Mouse (Mus musculus): ENCODE results near the gene Rnf180. TPM values are rescaled to one million over a fixed set of nuclear protein-coding genes. Genes with fewer than 3 reads are reported as not detected.
A peak's percentile ranks its signal among the peaks of the same experiment; 100 is the strongest.

Gene Rnf180
- polyA plus RNA-seq, 1 experiment, result 0.72 TPM

DNA sequence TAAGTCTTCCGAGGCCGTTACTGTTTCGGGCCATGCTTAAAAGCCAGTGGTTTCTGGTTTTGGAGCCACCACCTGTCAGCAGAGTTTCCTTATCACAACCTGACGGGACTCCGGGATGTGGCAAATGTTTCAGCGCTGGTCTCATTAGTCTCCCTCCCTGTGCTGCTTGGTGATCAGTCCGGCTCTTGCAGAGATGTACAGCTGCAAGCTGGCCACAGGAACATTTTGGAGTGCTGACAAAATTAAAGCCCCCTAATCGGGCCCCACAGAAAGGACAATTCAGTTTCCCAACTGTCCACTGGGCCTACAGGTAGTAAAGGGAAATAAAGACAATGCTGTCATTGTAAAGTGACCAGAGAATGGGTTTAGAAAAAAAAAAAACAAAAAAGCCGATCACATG is 44.4 kb downstream of the Rnf180 start:
- Histone ChIP-seq H3K4me1 (ENCODE audit: control insufficient read depth, insufficient read depth, low read length) (no peaks in the 10 kb centered on the region), H3K36me3 (ENCODE audit: control insufficient read depth, insufficient read depth, low read length) (no peaks in the 10 kb centered on the region), H3K27me3 (replicated peaks; ENCODE audit: control insufficient read depth, insufficient read depth, low read length) (no peaks in the 10 kb centered on the region), H3K4me3 (ENCODE audit: insufficient read depth, low read depth, low read length) (no peak overlapping the region), H3K27ac (ENCODE audit: insufficient read depth, low read depth, low read length) (no peak overlapping the region)
- TF ChIP-seq POLR2A (IDR thresholded peaks at IDR 0.05; ENCODE audit: low read depth, low read length) (no peak), CTCF (conservative IDR thresholded peaks at IDR 0.05; ENCODE audit: insufficient read depth, insufficient read length, low read depth, low read length) (no peak)
- 85% methylated on average over 9 of the region's 9 CpGs for WGBS
- no peak for DNase-seq

DNA sequence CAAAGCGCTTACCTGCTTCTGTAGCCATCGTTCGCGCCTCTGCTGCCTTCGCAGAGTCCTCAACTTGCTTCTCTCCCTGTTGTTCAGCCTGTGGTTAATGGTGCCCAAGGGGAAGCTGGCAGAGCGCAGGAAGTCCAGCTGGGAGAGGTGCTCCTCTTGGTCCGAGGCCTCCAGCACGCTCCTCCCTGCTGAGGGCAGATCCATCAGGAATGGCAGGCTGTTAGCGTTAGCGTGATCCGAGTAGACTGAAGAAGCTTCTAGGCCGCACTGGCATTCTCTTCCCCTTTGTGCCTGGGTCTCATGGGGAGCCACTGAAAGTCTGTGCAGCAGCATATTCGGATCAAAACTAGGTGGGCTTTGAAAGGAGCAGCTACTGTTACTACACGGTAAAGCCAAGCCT is 45.0 kb downstream of the Rnf180 start:
- no peak for TF ChIP-seq CTCF (conservative IDR thresholded peaks at IDR 0.05; ENCODE audit: insufficient read depth, insufficient read length, low read depth, low read length)
- no peak for TF ChIP-seq POLR2A (IDR thresholded peaks at IDR 0.05; ENCODE audit: low read depth, low read length)
- WGBS, result 91% methylated on average over 14 of the region's 14 CpGs
- Histone ChIP-seq H3K36me3 (ENCODE audit: control insufficient read depth, insufficient read depth, low read length) (no peaks in the 10 kb centered on the region), H3K4me3 (ENCODE audit: insufficient read depth, low read depth, low read length) (no peak overlapping the region), H3K4me1 (ENCODE audit: control insufficient read depth, insufficient read depth, low read length) (no peaks in the 10 kb centered on the region), H3K27ac (ENCODE audit: insufficient read depth, low read depth, low read length) (no peak overlapping the region), H3K27me3 (replicated peaks; ENCODE audit: control insufficient read depth, insufficient read depth, low read length) (no peaks in the 10 kb centered on the region)
- DNase-seq, result no peak

GRCm38 (mm10) chr13:105247691-105248090 is 46.9 kb downstream of the Rnf180 start:
- TF ChIP-seq POLR2A (IDR thresholded peaks at IDR 0.05; ENCODE audit: low read depth, low read length) (no peak), CTCF (conservative IDR thresholded peaks at IDR 0.05; ENCODE audit: insufficient read depth, insufficient read length, low read depth, low read length) (no peak)
- no peaks in the 10 kb centered on the region for H3K27me3 ChIP-seq (replicated peaks; ENCODE audit: control insufficient read depth, insufficient read depth, low read length)
- DNase-seq, result no peak
- H3K4me1 ChIP-seq (ENCODE audit: control insufficient read depth, insufficient read depth, low read length), result no peaks in the 10 kb centered on the region
- WGBS, result 93% methylated on average over 6 of the region's 6 CpGs
- H3K4me3 ChIP-seq (ENCODE audit: insufficient read depth, low read depth, low read length), result no peak overlapping the region
- H3K27ac ChIP-seq (ENCODE audit: insufficient read depth, low read depth, low read length), result no peak overlapping the region
- no peaks in the 10 kb centered on the region for H3K36me3 ChIP-seq (ENCODE audit: control insufficient read depth, insufficient read depth, low read length)

DNA sequence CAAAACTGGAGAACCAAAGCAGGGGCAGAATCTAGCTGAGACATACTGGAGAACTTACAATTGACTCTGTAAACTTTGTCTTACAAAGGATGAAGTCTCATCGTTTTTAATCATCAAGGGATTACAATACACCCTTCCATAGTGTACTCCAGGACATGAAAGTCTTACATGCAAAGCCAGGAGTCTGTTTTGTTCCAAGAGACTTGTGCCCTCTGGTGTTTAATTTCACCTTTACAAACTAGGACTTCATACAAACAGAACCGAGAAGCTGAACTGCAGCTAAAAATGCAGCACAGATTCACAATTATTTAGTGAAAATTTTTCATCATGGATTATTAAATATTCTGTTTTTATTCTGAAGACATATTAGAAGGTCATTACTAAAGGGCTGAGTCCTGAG is 53.8 kb downstream of the Rnf180 start:
- no peak overlapping the region for H3K27ac ChIP-seq (ENCODE audit: insufficient read depth, low read depth, low read length)
- H3K36me3 ChIP-seq (ENCODE audit: control insufficient read depth, insufficient read depth, low read length), result no peaks in the 10 kb centered on the region
- TF ChIP-seq CTCF (conservative IDR thresholded peaks at IDR 0.05; ENCODE audit: insufficient read depth, insufficient read length, low read depth, low read length) (no peak), POLR2A (IDR thresholded peaks at IDR 0.05; ENCODE audit: low read depth, low read length) (no peak)
- WGBS, result 46% methylated on average over 2 of the region's 2 CpGs
- H3K4me3 ChIP-seq (ENCODE audit: insufficient read depth, low read depth, low read length), result no peak overlapping the region
- no peaks in the 10 kb centered on the region for H3K27me3 ChIP-seq (replicated peaks; ENCODE audit: control insufficient read depth, insufficient read depth, low read length)
- H3K4me1 ChIP-seq (ENCODE audit: control insufficient read depth, insufficient read depth, low read length), result no peaks in the 10 kb centered on the region
- no peak for DNase-seq

GRCm38 (mm10) chr13:105227126-105227525 is 67.5 kb downstream of the Rnf180 start:
- H3K27me3 ChIP-seq (replicated peaks; ENCODE audit: control insufficient read depth, insufficient read depth, low read length), result no peaks in the 10 kb centered on the region
- no peak overlapping the region for H3K4me3 ChIP-seq (ENCODE audit: insufficient read depth, low read depth, low read length)
- no peak for TF ChIP-seq POLR2A (IDR thresholded peaks at IDR 0.05; ENCODE audit: low read depth, low read length)
- no peak for TF ChIP-seq CTCF (conservative IDR thresholded peaks at IDR 0.05; ENCODE audit: insufficient read depth, insufficient read length, low read depth, low read length)
- WGBS, result 68% methylated on average over 4 of the region's 4 CpGs
- H3K27ac ChIP-seq (ENCODE audit: insufficient read depth, low read depth, low read length), result no peak overlapping the region
- no peaks in the 10 kb centered on the region for H3K36me3 ChIP-seq (ENCODE audit: control insufficient read depth, insufficient read depth, low read length)
- no peak for DNase-seq
- H3K4me1 ChIP-seq (ENCODE audit: control insufficient read depth, insufficient read depth, low read length), result no peaks in the 10 kb centered on the region

- no peak overlapping the region for H3K4me3 ChIP-seq (ENCODE audit: insufficient read depth, low read depth, low read length)
- TF ChIP-seq POLR2A (IDR thresholded peaks at IDR 0.05; ENCODE audit: low read depth, low read length) (no peak), CTCF (conservative IDR thresholded peaks at IDR 0.05; ENCODE audit: insufficient read depth, insufficient read length, low read depth, low read length) (no peak)
- no peaks in the 10 kb centered on the region for H3K4me1 ChIP-seq (ENCODE audit: control insufficient read depth, insufficient read depth, low read length)
- H3K27me3 ChIP-seq (replicated peaks; ENCODE audit: control insufficient read depth, insufficient read depth, low read length), result no peaks in the 10 kb centered on the region
- 44% methylated on average over 10 of the region's 10 CpGs for WGBS
- DNase-seq, result no peak
- no peaks in the 10 kb centered on the region for H3K36me3 ChIP-seq (ENCODE audit: control insufficient read depth, insufficient read depth, low read length)
- H3K27ac ChIP-seq (ENCODE audit: insufficient read depth, low read depth, low read length), result no peak overlapping the region
Measured at GRCm38 (mm10) chr13:105224048-105224447, 70.6 kb downstream of the Rnf180 start.

- Histone ChIP-seq H3K4me3 (ENCODE audit: insufficient read depth, low read depth, low read length) (no peak overlapping the region), H3K4me1 (ENCODE audit: control insufficient read depth, insufficient read depth, low read length) (no peaks in the 10 kb centered on the region), H3K27me3 (replicated peaks; ENCODE audit: control insufficient read depth, insufficient read depth, low read length) (no peaks in the 10 kb centered on the region), H3K36me3 (ENCODE audit: control insufficient read depth, insufficient read depth, low read length) (no peaks in the 10 kb centered on the region), H3K27ac (ENCODE audit: insufficient read depth, low read depth, low read length) (no peak overlapping the region)
- TF ChIP-seq POLR2A (IDR thresholded peaks at IDR 0.05; ENCODE audit: low read depth, low read length) (no peak), CTCF (conservative IDR thresholded peaks at IDR 0.05; ENCODE audit: insufficient read depth, insufficient read length, low read depth, low read length) (peak; percentile 49)
- peak; percentile 2 for DNase-seq
- 70% methylated on average over 3 of the region's 3 CpGs for WGBS
Measured at GRCm38 (mm10) chr13:105223147-105223546, 71.5 kb downstream of the Rnf180 start.

Measured in kidney, adult 2 months (tissue).